Mouse (Mus musculus): ENCODE measurements at regions not wholly inside any gene's neighbourhood (a gene's known extent, or its start where the extent isn't known, plus 50 kb on each side); places are given as distances from the start of the nearest gene placed in this dataset.
A peak's percentile ranks its signal among the peaks of the same experiment; 100 is the strongest.

GRCm38 (mm10) chr3:149426023-149426759 is 435.8 kb upstream of the Adgrl2 start:
- no peak for DNase-seq (ENCODE audit: low spot score in 2 of 2)

GRCm38 (mm10) chr3:149424306-149424705 is 434.0 kb upstream of the Adgrl2 start:
- DNase-seq (ENCODE audit: low spot score in 2 of 2): no peak

- DNase-seq (ENCODE audit: low spot score in 2 of 2): no peak
Observed at GRCm38 (mm10) chr3:149423491-149423890, 433.1 kb upstream of the Adgrl2 start.

- DNase-seq (ENCODE audit: low spot score in 2 of 2): no peak
Observed at GRCm38 (mm10) chr3:149415081-149415480, 424.7 kb upstream of the Adgrl2 start.

GRCm38 (mm10) chr3:149413114-149413513 is 422.8 kb upstream of the Adgrl2 start:
- no peak for DNase-seq (ENCODE audit: low spot score in 2 of 2)

GRCm38 (mm10) chr3:149410518-149410917 is 420.2 kb upstream of the Adgrl2 start:
- no peak for DNase-seq (ENCODE audit: low spot score in 2 of 2)

GRCm38 (mm10) chr3:149408858-149409257 is 418.5 kb upstream of the Adgrl2 start:
- DNase-seq (ENCODE audit: low spot score in 2 of 2): no peak

GRCm38 (mm10) chr3:149405872-149406271 is 415.5 kb upstream of the Adgrl2 start:
- no peak for DNase-seq (ENCODE audit: low spot score in 2 of 2)

- DNase-seq (ENCODE audit: low spot score in 2 of 2): no peak
Observed at GRCm38 (mm10) chr3:149404691-149405090, 414.3 kb upstream of the Adgrl2 start.

- DNase-seq (ENCODE audit: low spot score in 2 of 2): no peak
Observed at GRCm38 (mm10) chr3:149402496-149402895, 412.1 kb upstream of the Adgrl2 start.

GRCm38 (mm10) chr3:149395082-149395481 is 404.7 kb upstream of the Adgrl2 start:
- no peak for DNase-seq (ENCODE audit: low spot score in 2 of 2)

GRCm38 (mm10) chr3:149393317-149394172 is 403.2 kb upstream of the Adgrl2 start:
- DNase-seq (ENCODE audit: low spot score in 2 of 2): no peak

GRCm38 (mm10) chr3:149392164-149392563 is 401.8 kb upstream of the Adgrl2 start:
- no peak for DNase-seq (ENCODE audit: low spot score in 2 of 2)

GRCm38 (mm10) chr3:149387537-149387936 is 397.2 kb upstream of the Adgrl2 start:
- no peak for DNase-seq (ENCODE audit: low spot score in 2 of 2)

- DNase-seq (ENCODE audit: low spot score in 2 of 2): no peak
Observed at GRCm38 (mm10) chr3:149386027-149386426, 395.7 kb upstream of the Adgrl2 start.

GRCm38 (mm10) chr3:149385336-149385735 is 395.0 kb upstream of the Adgrl2 start:
- no peak for DNase-seq (ENCODE audit: low spot score in 2 of 2)

GRCm38 (mm10) chr3:149381559-149382245 is 391.3 kb upstream of the Adgrl2 start:
- peak; percentile 22 for DNase-seq (ENCODE audit: low spot score in 2 of 2)

GRCm38 (mm10) chr3:149381051-149381450 is 390.7 kb upstream of the Adgrl2 start:
- no peak for DNase-seq (ENCODE audit: low spot score in 2 of 2)

- peak in 1 of 2 experiments; percentile 22 for DNase-seq (ENCODE audit: low spot score in 2 of 2)
Observed at GRCm38 (mm10) chr3:149379866-149380472, 389.6 kb upstream of the Adgrl2 start.

- DNase-seq (ENCODE audit: low spot score in 2 of 2): no peak
Observed at GRCm38 (mm10) chr3:149379249-149379865, 389.0 kb upstream of the Adgrl2 start.

GRCm38 (mm10) chr3:149371439-149371838 is 381.1 kb upstream of the Adgrl2 start:
- DNase-seq (ENCODE audit: low spot score in 2 of 2): no peak

Measured in frontal cortex, postnatal 10 days (tissue).